Mouse (Mus musculus) c-Kit-positive CD71-positive TER-119-negative erythroid progenitor cells, embryonic 14.5 days (primary cell): ENCODE measurements around the gene Olfr23.
"Not testable (repeated sequence)": the region's sequence is repeated elsewhere in the genome, so short reads cannot be mapped to it uniquely, and the experiment has no call there.

Experiments used
- DNase-seq: peaks from one replicate; pipeline ENCODE4 v3.0.0-alpha.2; 2013; ENCODE audit warnings: low read depth

The Olfr23 gene

GRCm38 (mm10) chr11:73936377-73936776, at the start of gene Olfr23:
Olfr23 (plus strand) TSS chr11:73936677.
- DNase-seq = no peak

DNA sequence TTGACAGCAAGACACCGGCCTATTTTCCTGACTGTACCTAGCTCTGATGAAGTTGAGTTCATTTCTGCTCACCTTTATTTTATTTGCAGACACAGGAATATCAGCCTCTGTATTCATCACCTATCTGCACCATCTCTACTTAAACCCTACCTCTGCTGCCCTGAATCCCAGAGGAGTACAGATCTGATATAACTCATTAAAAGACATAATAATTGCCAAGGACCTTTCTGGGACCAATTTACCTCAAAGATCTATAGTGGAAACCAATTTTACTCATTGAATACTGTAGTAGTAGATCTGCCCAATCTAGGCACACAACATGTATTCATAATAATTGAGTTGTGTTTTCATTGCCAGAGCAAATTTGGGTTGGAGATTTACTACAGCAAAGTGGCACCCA, 45.8 kb upstream of the Olfr23 start, which contains the start of gene Olfr394:
Gene Olfr394 (minus strand): TSS at position 101 of the 400 bp plus-strand sequence.
- DNase-seq = no peak

GRCm38 (mm10) chr11:73909199-73909598, 27.3 kb upstream of the Olfr23 start, which contains the start of gene Olfr395:
Olfr395 (minus strand) TSS chr11:73909299.
- not testable (repeated sequence) for DNase-seq

- no peak for DNase-seq
These were observed 24.0 kb downstream of the Olfr23 start, which contains the start of gene Olfr397 for GRCm38 (mm10) chr11:73960517-73960916. Olfr397 (plus strand) TSS chr11:73960817.

DNA sequence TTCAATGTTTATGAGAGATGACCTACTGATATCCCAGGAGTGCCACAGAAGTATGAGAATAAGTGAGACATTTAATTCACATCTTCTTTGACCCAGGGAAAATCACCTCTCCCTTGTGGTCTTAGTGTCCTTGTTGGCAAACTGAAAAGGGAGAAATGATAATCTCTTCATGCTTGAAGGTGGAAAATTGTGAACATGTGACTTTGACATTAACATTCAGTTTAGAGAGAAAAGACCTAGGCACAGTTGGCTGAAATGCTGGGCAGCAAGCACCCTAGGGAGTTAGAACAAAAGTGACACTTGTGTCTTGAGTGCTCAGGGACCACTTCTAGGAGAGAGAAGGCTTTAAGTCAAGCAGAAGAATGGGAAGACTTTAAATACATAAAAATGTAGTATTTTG, 53.8 kb downstream of the Olfr23 start, which contains the start of gene Olfr398:
Gene Olfr398 (minus strand): TSS at position 101 of the 400 bp plus-strand sequence.
- no peak for DNase-seq
